Mouse (Mus musculus) testis, adult 2 months (tissue): ENCODE measurements around the gene Zfp697.
"Not testable (repeated sequence)": the region's sequence is repeated elsewhere in the genome, so short reads cannot be mapped to it uniquely, and the experiment has no call there.

Experiments used
- CTCF ChIP-seq: fragments of 200-500 bp; IDR thresholded peaks from 2 replicates; pipeline ENCODE4 v1.5.1; 2012; ENCODE audit warnings: low read depth, mild to moderate bottlenecking, inconsistent platforms, low read length, moderate library complexity; ENCODE audit not compliant: control insufficient read depth, insufficient read depth, insufficient replicate concordance
- POLR2A ChIP-seq: fragments of 200-500 bp; IDR thresholded peaks from 2 replicates; pipeline ENCODE4 v1.6.1; 2012; ENCODE audit warnings: low read depth, mild to moderate bottlenecking, inconsistent platforms, low read length, moderate library complexity; ENCODE audit not compliant: control insufficient read depth

GRCm38 (mm10) chr3:98548495-98548894 lies 166.2 kb downstream of the Zfp697 start:
- TF ChIP-seq CTCF, POLR2A: not testable (repeated sequence)
